Mouse (Mus musculus) liver, postnatal 0 days (tissue): ENCODE measurements around the gene Kcnk12.

Experiments used
- CTCF ChIP-seq: sonication (generic); IDR thresholded peaks from 2 replicates; pipeline ENCODE4 v1.5.1; 2016; ENCODE audit warnings: antibody characterized with exemption, low read depth
- EP300 ChIP-seq: IDR thresholded peaks from 2 replicates; pipeline ENCODE4 v1.6.1; 2016; ENCODE audit warnings: antibody characterized with exemption, low read depth, mild to moderate bottlenecking

GRCm38 (mm10) chr17:87799212-87799947, 1.6 kb upstream of the Kcnk12 start:
- no peak for TF ChIP-seq CTCF
- no peak for TF ChIP-seq EP300
